Mouse (Mus musculus) naive thymus-derived CD4-positive, alpha-beta T cell, adult 2 months (primary cell): ENCODE measurements around the gene Tsnaxip1.
A peak's percentile ranks its signal among the peaks of the same experiment; 100 is the strongest.

Experiments used
- DNase-seq: peaks from one replicate; pipeline ENCODE4 v3.0.0-alpha.2; 2011; ENCODE audit warnings: low read depth

Gene Tsnaxip1

DNA sequence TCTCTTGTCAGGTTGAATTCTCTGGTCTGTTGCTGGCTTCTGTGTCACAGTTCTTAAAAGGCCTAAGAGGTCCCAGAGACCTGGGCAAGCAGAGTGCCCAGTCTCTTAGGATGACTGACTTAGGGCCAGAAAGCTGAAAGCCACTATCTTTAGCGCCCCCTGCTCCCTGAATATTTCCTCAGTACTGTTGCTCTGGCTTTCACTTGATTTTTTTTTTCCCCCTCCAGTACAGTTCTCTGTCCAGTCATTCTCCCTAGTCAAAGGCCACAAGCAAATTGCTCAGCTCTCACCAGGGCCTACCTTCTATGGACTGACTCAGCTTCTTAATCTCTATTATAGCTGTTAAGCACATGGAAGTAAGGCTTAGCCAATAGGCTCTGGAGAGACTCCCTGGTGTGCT is 34.4 kb downstream of the Tsnaxip1 start:
- peak; percentile 39 for DNase-seq

DNA sequence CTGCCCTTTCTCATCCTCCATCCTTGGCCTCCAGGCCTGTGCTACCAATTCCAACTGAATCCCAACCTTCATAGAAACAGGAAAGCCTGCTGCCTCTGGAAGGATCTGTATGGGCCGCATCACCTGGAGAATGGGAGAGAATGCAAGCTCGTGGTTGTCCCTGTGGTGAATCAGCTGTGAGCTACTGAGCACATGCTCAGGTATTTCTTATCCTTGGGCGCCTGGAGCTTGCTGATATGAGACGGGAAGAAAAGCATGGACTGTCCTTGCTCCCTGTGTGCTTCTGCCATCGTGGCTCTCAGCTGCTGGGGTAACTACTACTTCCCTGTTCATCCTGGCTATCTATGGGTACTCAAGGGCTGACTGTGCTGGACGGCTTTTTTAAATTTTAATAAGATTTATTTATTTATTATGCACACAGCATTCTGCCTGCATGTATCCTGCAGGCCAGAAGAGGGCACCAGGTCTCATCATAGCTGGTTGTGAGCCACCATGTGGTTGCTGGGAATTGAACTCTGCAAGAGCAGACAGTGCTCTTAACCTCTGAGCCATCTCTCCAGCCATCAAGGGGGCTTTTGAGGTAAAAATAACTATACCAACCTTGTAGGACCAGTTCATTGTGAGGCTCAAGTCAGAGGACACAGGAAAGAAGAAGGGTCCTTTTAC is 39.0 kb downstream of the Tsnaxip1 start:
- peak; percentile 22 for DNase-seq

DNA sequence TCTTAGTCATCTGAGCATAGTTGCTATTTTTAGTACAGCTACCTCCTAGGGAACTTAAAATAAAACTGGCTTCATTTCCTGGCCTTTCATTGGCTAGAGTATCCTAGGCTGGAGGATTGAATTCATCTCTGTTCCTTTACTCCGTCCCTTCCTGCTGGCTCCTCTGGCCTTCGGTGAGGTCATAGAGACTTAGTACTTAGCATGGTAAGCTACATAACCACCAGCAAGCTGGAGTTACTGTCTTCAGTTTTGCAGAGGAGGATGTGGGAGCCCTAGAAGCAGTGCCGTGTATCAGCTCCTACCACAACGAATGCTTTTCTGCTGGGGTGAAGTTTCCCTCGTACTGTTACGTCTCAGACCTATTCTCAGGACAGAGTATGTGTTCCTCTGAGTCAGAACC is 46.8 kb downstream of the Tsnaxip1 start:
- DNase-seq = no peak

DNA sequence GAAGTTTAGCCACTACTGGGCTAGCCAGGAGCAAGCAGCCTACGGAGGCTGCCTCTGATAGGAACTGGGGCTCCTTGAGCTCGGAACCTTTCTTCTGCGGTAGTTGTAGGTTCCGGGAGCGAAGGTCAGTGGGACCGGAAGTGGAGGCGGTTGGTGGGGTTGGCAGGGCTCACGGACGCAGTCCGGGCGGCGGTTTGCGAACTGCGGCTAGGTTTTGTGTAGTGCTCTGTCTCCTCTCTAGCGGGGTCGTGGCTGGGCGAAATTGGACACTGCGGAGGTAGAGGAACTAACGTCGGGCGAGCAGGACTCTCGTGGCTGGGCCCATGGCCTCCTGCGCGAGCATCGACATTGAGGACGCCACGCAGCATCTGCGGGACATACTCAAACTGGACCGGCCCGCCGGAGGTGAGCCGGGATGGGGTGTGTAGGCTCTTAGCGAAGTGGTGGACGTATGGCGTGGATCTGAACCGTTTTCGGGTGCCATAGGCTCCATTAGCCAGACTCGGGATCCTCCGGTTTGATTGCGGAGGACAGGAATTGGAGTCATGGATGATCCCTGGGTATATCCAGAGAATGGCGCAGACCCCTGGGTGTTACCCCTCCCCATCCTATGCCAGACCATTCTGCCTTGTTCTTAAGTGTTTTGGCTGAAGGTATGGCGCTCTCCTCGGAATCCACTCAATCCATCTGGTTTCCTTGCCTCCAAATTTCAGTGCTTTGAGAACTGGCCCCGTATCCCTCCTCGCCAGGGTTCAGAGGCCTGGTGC is 53.4 kb downstream of the Tsnaxip1 start, which contains the start of gene Edc4:
Edc4 (plus strand) TSS at position 128 of the 767 bp plus-strand sequence.
- peak; percentile 90 for DNase-seq

DNA sequence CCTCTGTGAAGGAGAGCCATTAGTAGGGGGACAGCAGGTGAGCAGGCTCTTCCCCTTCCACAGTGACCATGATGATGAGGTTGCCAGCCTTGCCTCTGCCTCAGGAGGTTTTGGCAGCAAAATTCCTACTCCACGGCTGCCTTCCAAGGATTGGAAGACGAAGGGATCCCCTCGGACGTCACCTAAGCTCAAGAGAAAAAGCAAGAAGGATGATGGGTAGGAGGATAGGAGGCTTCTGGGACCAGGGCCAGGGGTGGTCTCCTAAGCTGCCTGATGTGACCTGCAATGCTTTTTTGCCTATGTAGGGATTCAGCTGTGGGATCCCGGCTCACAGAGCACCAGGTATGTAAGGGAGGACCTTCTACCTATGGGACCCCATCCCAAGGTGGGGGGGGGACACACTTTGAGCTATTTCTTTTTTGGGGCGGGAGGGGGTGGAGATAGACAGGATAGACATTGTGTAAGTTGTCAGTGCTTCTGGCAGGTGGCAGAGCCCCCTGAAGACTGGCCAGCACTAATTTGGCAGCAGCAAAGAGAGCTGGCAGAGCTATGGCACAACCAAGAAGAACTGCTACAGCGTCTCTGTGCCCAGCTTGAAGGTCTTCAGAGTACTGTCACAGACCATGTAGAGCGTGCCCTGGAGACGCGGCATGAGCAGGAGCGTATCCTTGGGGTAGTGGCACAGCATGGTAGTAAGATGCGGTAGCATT is 62.4 kb downstream of the Tsnaxip1 start:
- DNase-seq = no peak

DNA sequence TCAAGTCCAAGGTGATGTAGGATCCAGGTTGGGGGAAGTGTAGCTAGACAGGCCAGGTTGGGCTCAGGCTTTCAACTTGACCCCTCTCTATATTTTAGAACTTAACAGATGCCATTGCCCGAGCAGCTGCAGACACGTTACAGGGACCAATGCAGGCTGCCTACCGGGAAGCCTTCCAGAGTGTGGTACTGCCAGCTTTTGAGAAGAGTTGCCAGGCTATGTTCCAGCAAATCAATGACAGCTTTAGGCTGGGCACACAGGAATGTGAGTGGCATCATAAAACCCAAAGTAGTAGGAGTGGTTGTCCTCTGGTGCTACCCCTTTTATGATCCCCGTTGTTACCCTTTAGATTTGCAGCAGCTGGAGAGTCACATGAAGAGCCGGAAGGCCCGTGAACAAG is 63.3 kb downstream of the Tsnaxip1 start:
- DNase-seq = no peak

DNA sequence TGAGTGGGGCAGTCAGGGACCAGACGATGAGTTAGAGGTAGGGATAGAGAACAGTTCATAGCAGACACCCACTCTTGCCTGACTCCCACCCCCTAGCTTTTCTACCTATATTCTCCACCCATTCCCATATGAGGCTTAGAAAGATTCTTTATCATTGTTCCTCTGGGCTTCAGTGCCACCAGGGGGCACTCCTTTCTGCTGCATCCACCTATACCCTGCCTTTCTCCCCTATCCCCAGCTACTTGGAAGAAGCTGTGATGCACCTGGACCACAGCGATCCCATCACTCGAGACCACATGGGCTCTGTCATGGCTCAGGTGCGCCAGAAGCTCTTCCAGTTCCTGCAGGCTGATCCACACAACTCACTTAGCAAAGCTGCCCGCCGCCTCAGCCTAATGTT is 64.9 kb downstream of the Tsnaxip1 start:
- peak; percentile 59 for DNase-seq

DNA sequence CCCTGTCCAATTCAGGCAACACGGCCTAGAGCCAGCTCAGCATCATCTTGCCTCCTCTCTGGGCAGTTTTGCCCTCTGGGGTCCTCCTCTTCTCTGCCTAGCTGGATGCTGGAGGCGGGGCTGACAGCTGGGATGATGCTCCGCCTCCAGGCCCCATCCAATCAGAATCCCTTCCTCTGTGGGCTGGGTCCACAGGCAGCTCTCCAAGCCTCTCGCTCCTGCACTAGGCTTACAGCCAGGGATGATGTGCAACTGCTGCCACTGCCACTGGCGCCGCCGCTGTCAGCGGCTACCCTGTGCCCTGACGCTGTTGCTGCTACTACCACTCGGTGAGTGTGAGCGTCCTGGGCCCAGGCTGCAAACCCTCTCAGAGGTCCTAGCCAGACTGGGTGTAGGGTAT is 65.8 kb downstream of the Tsnaxip1 start, which contains the start of gene Nrn1l:
Nrn1l (plus strand) TSS at position 229 of the 400 bp plus-strand sequence.
- no peak for DNase-seq
